Mouse (Mus musculus) heart, embryonic 13.5 days (tissue): ENCODE results near the gene Mia. TPM values are rescaled to one million over a fixed set of nuclear protein-coding genes. Genes with fewer than 3 reads are reported as not detected.

Experiments used
- microRNA counts: library from miRNA; unstranded; fragments of <30 nt; microRNA quantifications from one replicate; lab custom pipeline; 2016
- microRNA-seq: library from miRNA; unstranded; fragments of <30 nt; microRNA quantifications from one replicate; pipeline ENCODE4, GENCODE M21; 2016
- polyA plus RNA-seq: library from polyadenylated mRNA; unstranded; fragments of >200 nt; fragmentation: Nextera tagmentation; extraction: Ambion mirVana; gene quantifications from 2 replicates; pipeline ENCODE4 v1.2.1, GENCODE M21; 2015

Gene Mia
- polyA plus RNA-seq, 1 experiment from 2014 or later = 4.8 TPM

MicroRNAs encoded within 50 kb of the gene (microRNA counts, 519-probe panel; counts per million panel counts)
- microRNA mmu-miR-1191 (lab: Ali Mortazavi, UCI) = 209 counts per million, percentile 61 among the panel's probes with 10 or more counts

Small RNA genes lying within 50 kb of the gene (microRNA-seq; reads per million reads assigned to microRNA genes)
- gene Mir1191 (3.7 reads per million, percentile 15 among the genes with 10 or more reads in this experiment), gene Mir3101 (not detected)

Other genes with a start within 250 kb of the Mia start
- not detected in 2 replicates for gene Cyp2a22, start 241.8 kb downstream of the Mia start, polyA plus RNA-seq
- gene Cyp2a12, start 152.1 kb downstream of the Mia start, polyA plus RNA-seq = not detected in 2 replicates
- not detected in 2 replicates for gene Cyp2f2, start 61.2 kb downstream of the Mia start, polyA plus RNA-seq
- gene Cyp2t4, start 27.4 kb downstream of the Mia start, polyA plus RNA-seq = 0.12 TPM in 1 of 2 replicates, not detected in the other
- gene Egln2, start 14.4 kb downstream of the Mia start, polyA plus RNA-seq = 48.1 and 52.7 TPM in 2 replicates
- gene Rab4b, start 2.3 kb downstream of the Mia start, polyA plus RNA-seq = 48.6 and 48.8 TPM in 2 replicates
- gene Gm21983, start 71 bp downstream of the Mia start, polyA plus RNA-seq = 0.31 TPM in 1 of 2 replicates, not detected in the other
- gene BC024978, start 14.6 kb upstream of the Mia start, polyA plus RNA-seq = 2.9 and 3.1 TPM in 2 replicates
- gene Snrpa, start 15.1 kb upstream of the Mia start, polyA plus RNA-seq = 158 TPM in 2 replicates
- 2.3 and 3.3 TPM in 2 replicates for gene Itpkc, start 47.5 kb upstream of the Mia start, polyA plus RNA-seq
- gene Coq8b, start 51.9 kb upstream of the Mia start, polyA plus RNA-seq = 10.2 and 12.0 TPM in 2 replicates
- 8.3 and 8.8 TPM in 2 replicates for gene Numbl, start 77.3 kb upstream of the Mia start, polyA plus RNA-seq
- 51.3 and 53.3 TPM in 2 replicates for gene Ltbp4, start 156.5 kb upstream of the Mia start, polyA plus RNA-seq
- 28.8 and 32.2 TPM in 2 replicates for gene Shkbp1, start 174.9 kb upstream of the Mia start, polyA plus RNA-seq
- gene Gm20479, start 176.3 kb upstream of the Mia start, polyA plus RNA-seq = 0.83 and 0.90 TPM in 2 replicates